Mouse (Mus musculus) small intestine, adult 2 months (tissue): ENCODE measurements around the gene Cfap54.

Experiments used
- CTCF ChIP-seq: fragments of 200-500 bp; IDR thresholded peaks from 2 replicates; pipeline ENCODE4 v1.5.1; 2012; ENCODE audit warnings: low read depth, mild to moderate bottlenecking, control low read depth, inconsistent platforms, low read length, moderate library complexity, mixed read lengths; ENCODE audit not compliant: insufficient replicate concordance, insufficient read length; ENCODE audit errors: extremely low read depth
- POLR2A ChIP-seq: fragments of 200-500 bp; IDR thresholded peaks from 2 replicates; pipeline ENCODE4 v1.6.1; 2012; ENCODE audit warnings: low read depth, mild to moderate bottlenecking, control low read depth, inconsistent platforms, low read length, moderate library complexity

- no peak for TF ChIP-seq POLR2A
- no peak for TF ChIP-seq CTCF
Measured at GRCm38 (mm10) chr10:93041850-93042249, 39.6 kb downstream of the Cfap54 start.
